Mouse (Mus musculus): Measurements from ENCODE around the gene Il18bp.

DNA sequence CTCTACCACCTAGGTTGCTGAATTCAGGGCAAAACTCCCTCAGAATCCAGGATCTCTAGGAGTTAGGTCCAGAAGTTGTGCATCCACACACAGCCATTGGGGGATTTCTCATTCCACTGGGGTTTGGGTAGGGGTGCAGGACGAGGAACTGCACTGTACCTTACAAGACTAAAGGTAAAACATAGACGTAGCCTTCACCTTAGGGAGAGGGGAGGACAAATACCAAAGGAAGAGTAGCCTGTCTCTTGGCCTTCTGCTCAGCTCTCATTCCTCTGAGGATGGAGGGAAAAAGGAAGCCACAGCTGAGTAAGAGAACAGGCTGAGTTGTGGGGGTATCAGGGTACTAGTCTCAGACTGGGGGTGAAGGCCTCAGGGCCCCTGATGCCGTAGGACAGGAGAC lies at the start of gene Il18bp:
- TF ChIP-seq EP300 (IDR thresholded peaks at IDR 0.05; ENCODE audit: low read depth) = no peak
- TF ChIP-seq CTCF (IDR thresholded peaks at IDR 0.05; ENCODE audit: low read depth) = no peak

Data from heart, postnatal 0 days (tissue).